Mouse (Mus musculus): ENCODE data around the gene Rplp2. TPM values are rescaled to one million over a fixed set of nuclear protein-coding genes. Genes with fewer than 3 reads are reported as not detected.
A peak's percentile ranks its signal among the peaks of the same experiment; 100 is the strongest.
"Not testable (repeated sequence)": the region's sequence is repeated elsewhere in the genome, so short reads cannot be mapped to it uniquely, and the experiment has no call there.

The Rplp2 gene
- polyA plus RNA-seq, 1 experiment from 2014 or later, result 1,216 TPM

GRCm38 (mm10) chr7:141442199-141442598, 5.0 kb upstream of the Rplp2 start:
- DNase-seq (ENCODE audit: extremely low spot score, low spot score), result no peak
- 94% methylated on average over 13 of the region's 13 CpGs for WGBS
- no peaks in the 10 kb centered on the region for H3K27me3 ChIP-seq (ENCODE audit: poor library complexity, severe bottlenecking)
- peak overlapping the region; percentile 90 for H3K27ac ChIP-seq
- peak overlapping the region; percentile 61 for H3K4me3 ChIP-seq
- H3K36me3 ChIP-seq (replicated peaks), result peaks cover 51% of the 10 kb centered on the region
- H3K9me3 ChIP-seq, result no peaks in the 10 kb centered on the region
- H3K4me1 ChIP-seq, result peaks cover 58% of the 10 kb centered on the region

DNA sequence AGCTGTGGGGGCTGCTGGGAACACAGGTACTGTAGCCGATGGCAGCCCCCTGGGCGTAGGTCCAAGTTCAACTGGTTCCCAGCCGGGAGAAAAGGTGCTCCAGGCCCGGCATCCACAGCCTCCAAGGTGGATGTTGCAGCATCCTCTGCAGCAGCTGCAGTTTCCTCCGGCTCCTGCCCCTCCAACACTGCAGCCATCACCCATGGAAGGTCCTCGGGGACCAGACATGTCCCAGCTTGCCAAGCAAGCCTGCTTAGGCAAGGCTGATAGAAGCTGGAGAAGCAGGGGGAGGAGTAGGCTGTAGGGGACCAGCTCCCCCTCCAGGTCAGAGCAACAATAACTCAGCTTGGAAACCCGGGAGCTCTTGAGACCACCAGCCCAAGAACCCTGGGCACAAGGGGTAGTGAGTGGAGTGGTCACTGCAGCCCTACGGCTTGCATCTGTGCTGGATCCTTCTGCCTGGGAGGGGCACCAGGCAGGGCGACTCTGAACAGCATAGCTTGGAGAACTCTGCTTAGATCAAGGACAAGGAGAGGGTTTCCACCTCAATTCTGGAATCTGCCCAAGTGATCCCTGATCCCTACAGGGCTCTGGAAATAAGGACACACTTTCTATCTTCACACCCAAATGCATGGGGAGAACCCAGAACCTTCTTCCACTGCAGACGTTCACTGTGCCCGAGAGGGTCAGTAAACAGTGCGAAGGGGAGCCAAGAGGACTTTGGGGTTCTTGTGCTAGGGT, 3.9 kb upstream of the Rplp2 start:
- DNase-seq (ENCODE audit: extremely low spot score, low spot score), result no peak
- H3K4me1 ChIP-seq, result peaks cover 51% of the 10 kb centered on the region
- no peaks in the 10 kb centered on the region for H3K27me3 ChIP-seq (ENCODE audit: poor library complexity, severe bottlenecking)
- H3K4me3 ChIP-seq, result peak overlapping the region; percentile 61
- 38% methylated on average over 12 of the region's 12 CpGs for WGBS
- peak overlapping the region; percentile 90 for H3K27ac ChIP-seq
- peaks cover 45% of the 10 kb centered on the region for H3K36me3 ChIP-seq (replicated peaks)
- H3K9me3 ChIP-seq, result no peaks in the 10 kb centered on the region

DNA sequence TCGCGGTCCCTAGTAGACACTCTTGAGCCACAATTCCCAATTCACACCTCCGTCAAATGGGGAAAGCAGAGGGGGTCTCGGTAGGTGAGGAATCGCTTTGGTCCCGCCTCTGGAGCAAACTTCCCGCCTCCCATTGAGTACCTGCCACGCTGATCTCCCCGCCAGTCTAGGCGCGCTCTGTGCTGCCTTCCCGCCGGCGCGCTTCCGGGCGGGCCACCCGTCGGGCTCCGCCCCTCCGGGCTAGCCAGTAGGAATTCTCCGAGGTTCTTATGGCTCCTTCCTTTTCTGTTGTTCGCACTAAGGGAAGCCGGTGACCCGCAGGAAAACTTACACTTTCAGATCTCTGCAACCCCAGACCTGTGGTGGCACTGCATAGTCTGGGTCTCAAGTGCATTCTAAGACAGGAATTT, 3.3 kb upstream of the Rplp2 start, which contains the start of gene Pidd1:
Gene Pidd1, minus strand, starts transcription at position 198 of the 410 bp plus-strand sequence.
- no peaks in the 10 kb centered on the region for H3K9me3 ChIP-seq
- WGBS, result under 1% methylated on average over 25 of the region's 25 CpGs
- H3K27me3 ChIP-seq (ENCODE audit: poor library complexity, severe bottlenecking), result no peaks in the 10 kb centered on the region
- H3K4me3 ChIP-seq, result peak within 1 kb of the TSS; percentile 61
- peak; percentile 81 for DNase-seq (ENCODE audit: extremely low spot score, low spot score)
- H3K36me3 ChIP-seq (replicated peaks), result peaks cover 45% of the 10 kb centered on the region
- peak within 1 kb of the TSS; percentile 90 for H3K27ac ChIP-seq
- peaks cover 57% of the 10 kb centered on the region for H3K4me1 ChIP-seq

DNA sequence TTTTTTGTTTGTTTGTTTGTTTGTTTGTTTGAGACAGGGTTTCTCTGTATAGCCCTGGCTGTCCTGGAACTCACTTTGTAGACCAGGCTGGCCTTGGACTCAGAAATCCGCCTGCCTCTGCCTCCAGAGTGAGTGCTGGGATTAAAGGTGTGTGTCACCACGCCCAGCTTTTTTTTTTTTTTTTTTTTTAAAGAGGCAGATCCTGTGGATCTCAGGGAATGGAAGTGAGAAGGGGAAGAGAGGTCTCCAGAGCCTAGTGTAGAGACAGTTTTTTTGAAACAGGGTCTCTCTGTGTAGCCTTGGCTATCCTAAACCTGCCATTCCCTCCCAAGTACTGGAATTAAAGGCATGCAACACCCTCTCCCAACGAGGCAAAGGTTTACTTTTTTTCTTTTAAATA, 796 bp upstream of the Rplp2 start:
- Histone ChIP-seq H3K4me3 (peak overlapping the region; percentile 84; the same call in 1 of the 2 replicates), H3K4me1 (peaks cover 53% of the 10 kb centered on the region), H3K36me3 (replicated peaks) (peaks cover 45% of the 10 kb centered on the region), H3K27ac (peak overlapping the region; percentile 95)
- not testable (repeated sequence) for H3K9me3 ChIP-seq; DNase-seq (ENCODE audit: extremely low spot score, low spot score); H3K27me3 ChIP-seq (ENCODE audit: poor library complexity, severe bottlenecking)
- 85% methylated on average over 3 of the region's 3 CpGs for WGBS

DNA sequence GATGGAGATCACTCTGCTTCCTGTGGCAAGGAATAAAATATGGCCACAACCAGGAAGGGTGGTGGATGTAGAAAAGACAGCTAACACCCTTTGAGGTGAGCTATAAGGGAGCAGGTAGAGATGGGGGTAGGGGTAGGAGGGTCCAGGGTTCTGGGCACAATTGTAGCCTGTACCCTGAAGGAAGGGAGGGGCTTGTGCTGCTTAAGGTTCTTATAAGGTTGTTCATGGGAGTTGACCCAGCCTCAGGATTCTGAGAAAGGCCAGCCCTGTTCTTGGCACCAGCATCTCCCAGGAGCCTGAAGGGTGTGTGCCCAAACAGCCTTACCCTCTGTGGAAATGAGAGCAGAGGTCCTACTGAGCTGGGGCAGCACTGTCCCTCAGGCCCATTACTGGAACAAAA, 4.8 kb downstream of the Rplp2 start:
- Histone ChIP-seq H3K4me1 (peaks cover 45% of the 10 kb centered on the region), H3K9me3 (no peaks in the 10 kb centered on the region)
- DNase-seq (ENCODE audit: extremely low spot score, low spot score), result no peak

GRCm38 (mm10) chr7:141453636-141454035, 6.5 kb downstream of the Rplp2 start:
- Histone ChIP-seq H3K27ac (no peak overlapping the region), H3K4me3 (no peak overlapping the region), H3K36me3 (replicated peaks) (peaks cover 45% of the 10 kb centered on the region), H3K9me3 (no peaks in the 10 kb centered on the region), H3K27me3 (ENCODE audit: poor library complexity, severe bottlenecking) (peaks cover 18% of the 10 kb centered on the region), H3K4me1 (peaks cover 37% of the 10 kb centered on the region)
- no peak for DNase-seq (ENCODE audit: extremely low spot score, low spot score)
- WGBS, result 82% methylated on average over 2 of the region's 2 CpGs

More for the DNA sequence above, 4.8 kb downstream of the Rplp2 start:
- no peak overlapping the region for H3K4me3 ChIP-seq
- H3K36me3 ChIP-seq (replicated peaks), result peaks cover 49% of the 10 kb centered on the region
- no peak overlapping the region for H3K27ac ChIP-seq
- peaks cover 8% of the 10 kb centered on the region; the same call in 1 of the 2 replicates for H3K27me3 ChIP-seq (ENCODE audit: poor library complexity, severe bottlenecking)

DNA sequence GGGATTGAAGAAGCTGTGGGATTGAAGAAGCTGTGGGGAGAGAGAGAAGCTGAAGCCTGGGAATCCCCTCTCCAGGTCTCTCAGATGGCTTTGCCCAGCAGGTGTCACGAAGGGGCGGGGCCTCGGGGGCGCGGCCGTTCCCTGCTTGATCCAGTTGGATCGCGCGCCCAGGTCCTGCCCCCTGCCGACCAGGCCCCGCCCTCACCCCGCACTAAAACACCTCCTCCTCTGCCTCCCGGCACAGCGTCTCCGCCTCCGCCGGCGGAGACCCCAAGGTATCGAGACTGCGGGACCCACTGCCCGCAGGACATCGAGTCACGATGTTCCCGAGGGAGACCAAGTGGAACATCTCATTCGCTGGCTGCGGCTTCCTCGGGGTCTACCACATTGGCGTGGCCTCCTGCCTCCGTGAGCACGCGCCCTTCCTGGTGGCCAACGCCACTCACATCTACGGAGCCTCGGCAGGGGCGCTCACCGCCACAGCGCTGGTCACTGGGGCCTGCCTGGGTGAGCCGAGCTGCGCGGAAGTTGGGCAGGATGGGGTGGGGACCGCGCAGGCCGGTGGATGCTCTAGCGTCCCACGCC, 7.9 kb downstream of the Rplp2 start, which contains the start of gene Pnpla2:
Gene Pnpla2, plus strand, starts transcription at position 232 of the 585 bp plus-strand sequence.
- peak; percentile 90 for DNase-seq (ENCODE audit: extremely low spot score, low spot score)
- Histone ChIP-seq H3K4me3 (peak within 1 kb of the TSS; percentile 79), H3K36me3 (replicated peaks) (peaks cover 43% of the 10 kb centered on the region), H3K27ac (peak within 1 kb of the TSS; percentile 85), H3K27me3 (ENCODE audit: poor library complexity, severe bottlenecking) (peaks cover 32% of the 10 kb centered on the region), H3K9me3 (no peaks in the 10 kb centered on the region), H3K4me1 (peaks cover 32% of the 10 kb centered on the region)
- under 1% methylated on average over 45 of the region's 45 CpGs for WGBS

GRCm38 (mm10) chr7:141455610-141456314, 8.6 kb downstream of the Rplp2 start:
- peak overlapping the region; percentile 79 for H3K4me3 ChIP-seq
- H3K36me3 ChIP-seq (replicated peaks), result peaks cover 36% of the 10 kb centered on the region
- H3K27ac ChIP-seq, result peak overlapping the region; percentile 85
- no peak for DNase-seq (ENCODE audit: extremely low spot score, low spot score)
- H3K9me3 ChIP-seq, result no peaks in the 10 kb centered on the region
- H3K4me1 ChIP-seq, result peaks cover 34% of the 10 kb centered on the region
- H3K27me3 ChIP-seq (ENCODE audit: poor library complexity, severe bottlenecking), result peaks cover 39% of the 10 kb centered on the region
- WGBS, result 2% methylated on average over 23 of the region's 23 CpGs

GRCm38 (mm10) chr7:141456739-141457138, 9.6 kb downstream of the Rplp2 start:
- Histone ChIP-seq H3K27ac (no peak overlapping the region), H3K27me3 (ENCODE audit: poor library complexity, severe bottlenecking) (peaks cover 49% of the 10 kb centered on the region), H3K9me3 (no peaks in the 10 kb centered on the region), H3K4me3 (peak overlapping the region; percentile 79; the same call in 1 of the 2 replicates), H3K36me3 (replicated peaks) (peaks cover 26% of the 10 kb centered on the region), H3K4me1 (peaks cover 43% of the 10 kb centered on the region)
- no peak for DNase-seq (ENCODE audit: extremely low spot score, low spot score)
- whole genome bisulfite sequencing, result 93% methylated on average over 6 of the region's 6 CpGs

GRCm38 (mm10) chr7:141457236-141457635, 10.1 kb downstream of the Rplp2 start:
- Histone ChIP-seq H3K36me3 (replicated peaks) (peaks cover 21% of the 10 kb centered on the region), H3K4me3 (no peak overlapping the region; the same call in 1 of the 2 replicates), H3K4me1 (peaks cover 48% of the 10 kb centered on the region), H3K9me3 (no peaks in the 10 kb centered on the region), H3K27ac (no peak overlapping the region), H3K27me3 (ENCODE audit: poor library complexity, severe bottlenecking) (peaks cover 54% of the 10 kb centered on the region)
- 90% methylated on average over 14 of the region's 14 CpGs for WGBS
- no peak for DNase-seq (ENCODE audit: extremely low spot score, low spot score)

DNA sequence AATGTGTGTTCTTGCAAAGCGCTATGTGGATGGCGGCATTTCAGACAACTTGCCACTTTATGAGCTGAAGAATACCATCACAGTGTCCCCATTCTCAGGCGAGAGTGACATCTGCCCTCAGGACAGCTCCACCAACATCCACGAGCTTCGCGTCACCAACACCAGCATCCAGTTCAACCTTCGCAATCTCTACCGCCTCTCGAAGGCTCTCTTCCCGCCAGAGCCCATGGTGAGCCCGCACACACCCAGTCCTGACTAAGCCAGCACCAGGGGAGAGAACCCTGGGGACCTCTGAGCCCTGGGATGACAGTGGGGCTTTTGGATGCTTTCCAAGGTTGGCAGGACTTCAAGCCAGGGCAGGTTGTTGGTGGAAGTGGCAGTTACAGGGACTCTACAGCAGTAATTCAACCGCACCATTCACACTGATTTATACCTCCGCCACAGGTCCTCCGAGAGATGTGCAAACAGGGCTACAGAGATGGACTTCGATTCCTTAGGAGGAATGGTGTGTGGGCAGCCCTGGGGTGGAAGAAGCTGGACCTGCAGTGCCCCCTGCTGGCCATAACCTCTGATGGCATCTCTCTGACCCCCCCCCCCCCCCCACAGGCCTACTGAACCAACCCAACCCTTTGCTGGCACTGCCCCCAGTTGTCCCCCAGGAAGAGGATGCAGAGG, 11.0 kb downstream of the Rplp2 start:
- WGBS, result 78% methylated on average over 15 of the region's 15 CpGs
- Histone ChIP-seq H3K36me3 (replicated peaks) (peaks cover 14% of the 10 kb centered on the region), H3K4me3 (no peak overlapping the region), H3K27ac (no peak overlapping the region), H3K9me3 (no peaks in the 10 kb centered on the region), H3K27me3 (ENCODE audit: poor library complexity, severe bottlenecking) (peaks cover 62% of the 10 kb centered on the region), H3K4me1 (peaks cover 56% of the 10 kb centered on the region)
- no peak for DNase-seq (ENCODE audit: extremely low spot score, low spot score)

- WGBS, result 94% methylated on average over 11 of the region's 11 CpGs
- peaks cover 68% of the 10 kb centered on the region for H3K27me3 ChIP-seq (ENCODE audit: poor library complexity, severe bottlenecking)
These were observed 11.5 kb downstream of the Rplp2 start for GRCm38 (mm10) chr7:141458661-141459060.

More at GRCm38 (mm10) chr7:141458661-141459060, 11.5 kb downstream of the Rplp2 start:
- H3K9me3 ChIP-seq, result no peaks in the 10 kb centered on the region
- no peak overlapping the region for H3K4me3 ChIP-seq
- peaks cover 12% of the 10 kb centered on the region for H3K36me3 ChIP-seq (replicated peaks)
- peaks cover 61% of the 10 kb centered on the region for H3K4me1 ChIP-seq
- H3K27ac ChIP-seq, result no peak overlapping the region
- no peak for DNase-seq (ENCODE audit: extremely low spot score, low spot score)

Data from forebrain, embryonic 10.5 days (tissue).